Mouse (Mus musculus) cerebellum, adult 11-12 months (tissue): Measurements from ENCODE around the gene Amhr2.

Experiments
- DNase-seq: peaks from one replicate; pipeline ENCODE4 v3.0.0; 2022

The Amhr2 gene

GRCm38 (mm10) chr15:102471727-102472126 lies 26.6 kb downstream of the Amhr2 start:
- DNase-seq, result no peak

- no peak for DNase-seq
These were observed 28.1 kb downstream of the Amhr2 start for GRCm38 (mm10) chr15:102473246-102473645.

- DNase-seq, result no peak
These were observed 29.4 kb downstream of the Amhr2 start for GRCm38 (mm10) chr15:102474520-102474919.

GRCm38 (mm10) chr15:102483136-102483535 lies 38.0 kb downstream of the Amhr2 start:
- no peak for DNase-seq

GRCm38 (mm10) chr15:102485853-102486252 lies 40.7 kb downstream of the Amhr2 start:
- DNase-seq, result no peak

- no peak for DNase-seq
These were observed 42.5 kb downstream of the Amhr2 start for GRCm38 (mm10) chr15:102487664-102488063.

- no peak for DNase-seq
These were observed 53.2 kb downstream of the Amhr2 start for GRCm38 (mm10) chr15:102498322-102498721.

GRCm38 (mm10) chr15:102499370-102499769 lies 54.2 kb downstream of the Amhr2 start:
- DNase-seq, result no peak

- DNase-seq, result no peak
These were observed 54.7 kb downstream of the Amhr2 start for GRCm38 (mm10) chr15:102499851-102500250.

- no peak for DNase-seq
These were observed 55.3 kb downstream of the Amhr2 start for GRCm38 (mm10) chr15:102500479-102500878.

GRCm38 (mm10) chr15:102501084-102501814 lies 56.1 kb downstream of the Amhr2 start:
- DNase-seq, result no peak

- no peak for DNase-seq
These were observed 57.2 kb downstream of the Amhr2 start for GRCm38 (mm10) chr15:102502254-102502840.

GRCm38 (mm10) chr15:102503447-102503846 lies 58.3 kb downstream of the Amhr2 start, which contains the start of gene Gm10337:
TSS of gene Gm10337 (plus strand) at chr15:102503722.
- no peak for DNase-seq
